Mouse (Mus musculus): Measurements from ENCODE around the gene Myh11. TPM values are rescaled to one million over a fixed set of nuclear protein-coding genes. Genes with fewer than 3 reads are reported as not detected.

Gene Myh11
- polyA plus RNA-seq, 2 experiments: 1.2 to 1.5 TPM

GRCm38 (mm10) chr16:14306451-14306850 lies 15.3 kb upstream of the Myh11 start:
- Histone ChIP-seq H3K36me3 (ENCODE audit: control insufficient read depth, insufficient read depth, low read length) (peaks cover 64% of the 10 kb centered on the region), H3K9ac (ENCODE audit: low read depth, low read length, severe bottlenecking) (no peak overlapping the region), H3K4me1 (ENCODE audit: control insufficient read depth, insufficient read depth, low read length) (no peaks in the 10 kb centered on the region), H3K4me3 (replicated peaks; ENCODE audit: low read length) (no peak overlapping the region), H3K27me3 (ENCODE audit: control insufficient read depth, insufficient read depth, low read length) (no peaks in the 10 kb centered on the region), H3K4me2 (replicated peaks; ENCODE audit: low read depth, low read length, severe bottlenecking) (no peak overlapping the region), H3K9me3 (ENCODE audit: control insufficient read depth, low read length) (no peaks in the 10 kb centered on the region), H3K27ac (replicated peaks; ENCODE audit: low read depth, low read length) (no peak overlapping the region)
- WGBS: 88% methylated on average over 1 of the region's 1 CpGs
- no peak for ATAC-seq (ENCODE audit: low FRiP score, low read depth)
- no peak for DNase-seq (ENCODE audit: low spot score)
- TF ChIP-seq POLR2A (IDR thresholded peaks at IDR 0.05; ENCODE audit: borderline replicate concordance, extremely low read depth, insufficient read depth, insufficient read length): no peak

DNA sequence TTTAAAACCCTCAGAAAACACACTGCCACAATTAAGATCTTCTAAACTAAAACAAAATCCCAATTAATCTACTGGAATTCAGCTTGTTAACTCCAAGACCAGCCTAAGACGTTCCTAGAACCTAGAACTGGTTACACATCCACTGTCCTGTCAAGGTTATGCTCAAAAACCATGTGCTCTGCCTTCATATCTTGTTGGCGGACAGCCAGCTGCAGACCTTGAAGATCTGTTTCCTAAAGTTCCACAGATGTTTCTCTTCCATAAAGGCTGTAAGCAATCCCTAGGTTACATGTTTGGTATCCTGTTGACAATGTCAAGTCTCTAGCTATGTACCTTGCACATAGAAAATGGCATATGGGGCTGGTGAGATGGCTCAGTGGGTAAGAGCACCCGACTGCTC lies 13.6 kb upstream of the Myh11 start:
- ATAC-seq (ENCODE audit: low FRiP score, low read depth) (no peak), DNase-seq (ENCODE audit: low spot score) (no peak)
- Histone ChIP-seq H3K9ac (ENCODE audit: low read depth, low read length, severe bottlenecking) (no peak overlapping the region), H3K4me3 (replicated peaks; ENCODE audit: low read length) (no peak overlapping the region), H3K4me2 (replicated peaks; ENCODE audit: low read depth, low read length, severe bottlenecking) (no peak overlapping the region), H3K27ac (replicated peaks; ENCODE audit: low read depth, low read length) (no peak overlapping the region), H3K9me3 (ENCODE audit: control insufficient read depth, low read length) (no peaks in the 10 kb centered on the region), H3K36me3 (ENCODE audit: control insufficient read depth, insufficient read depth, low read length) (peaks cover 67% of the 10 kb centered on the region), H3K27me3 (ENCODE audit: control insufficient read depth, insufficient read depth, low read length) (no peaks in the 10 kb centered on the region), H3K4me1 (ENCODE audit: control insufficient read depth, insufficient read depth, low read length) (no peaks in the 10 kb centered on the region)
- TF ChIP-seq POLR2A (IDR thresholded peaks at IDR 0.05; ENCODE audit: borderline replicate concordance, extremely low read depth, insufficient read depth, insufficient read length): no peak
- 79% methylated on average over 3 of the region's 3 CpGs for WGBS

DNA sequence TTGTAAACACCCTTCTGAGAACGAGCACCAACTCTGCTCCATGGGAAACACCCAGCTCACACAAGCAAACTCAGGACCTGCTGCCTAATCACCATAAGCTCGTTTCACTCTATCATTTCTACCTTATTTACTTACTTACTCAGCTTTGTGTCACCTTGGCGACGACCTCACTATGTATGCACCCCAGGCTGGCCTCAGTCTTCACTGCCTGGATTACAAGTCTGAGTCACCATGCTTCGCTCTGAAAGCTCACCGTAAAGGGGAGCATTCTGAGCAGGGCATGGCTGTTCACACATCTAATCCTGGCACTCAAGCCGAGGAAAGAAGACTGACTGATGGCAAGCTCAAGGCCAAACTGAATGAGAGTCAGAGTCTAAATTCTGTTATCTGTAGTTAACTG lies 12.5 kb upstream of the Myh11 start:
- Histone ChIP-seq H3K36me3 (ENCODE audit: control insufficient read depth, insufficient read depth, low read length) (peaks cover 71% of the 10 kb centered on the region), H3K27ac (replicated peaks; ENCODE audit: low read depth, low read length) (no peak overlapping the region)

DNA sequence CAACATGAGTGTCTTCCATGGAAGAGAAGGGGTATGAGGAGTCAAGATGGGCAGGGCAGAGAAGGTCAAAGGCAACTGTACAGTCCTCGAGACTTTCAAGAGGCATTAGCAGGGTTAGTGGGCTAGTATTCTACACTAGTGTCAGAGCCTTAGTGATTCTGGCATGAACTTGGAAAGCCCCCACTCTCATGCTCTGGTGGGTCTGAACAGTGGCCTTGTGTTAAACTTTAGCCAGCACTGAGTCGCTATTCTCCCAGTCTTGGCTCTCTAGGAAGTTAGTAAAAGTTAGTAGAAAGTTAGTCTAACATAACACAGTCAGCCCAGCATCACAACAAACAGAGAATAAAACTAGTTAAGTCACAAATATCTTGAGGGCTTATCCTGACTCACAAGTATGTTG lies 12.0 kb upstream of the Myh11 start:
- TF ChIP-seq POLR2A (IDR thresholded peaks at IDR 0.05; ENCODE audit: borderline replicate concordance, extremely low read depth, insufficient read depth, insufficient read length): no peak
- H3K4me1 ChIP-seq (ENCODE audit: control insufficient read depth, insufficient read depth, low read length): no peaks in the 10 kb centered on the region

More for the DNA sequence above, 12.5 kb upstream of the Myh11 start:
- no peaks in the 10 kb centered on the region for H3K9me3 ChIP-seq (ENCODE audit: control insufficient read depth, low read length)
- H3K9ac ChIP-seq (ENCODE audit: low read depth, low read length, severe bottlenecking): no peak overlapping the region
- TF ChIP-seq POLR2A (IDR thresholded peaks at IDR 0.05; ENCODE audit: borderline replicate concordance, extremely low read depth, insufficient read depth, insufficient read length): no peak
- no peak overlapping the region for H3K4me2 ChIP-seq (replicated peaks; ENCODE audit: low read depth, low read length, severe bottlenecking)
- DNase-seq (ENCODE audit: low spot score): no peak
- no peaks in the 10 kb centered on the region for H3K27me3 ChIP-seq (ENCODE audit: control insufficient read depth, insufficient read depth, low read length)
- H3K4me1 ChIP-seq (ENCODE audit: control insufficient read depth, insufficient read depth, low read length): no peaks in the 10 kb centered on the region
- no peak overlapping the region for H3K4me3 ChIP-seq (replicated peaks; ENCODE audit: low read length)
- no peak for ATAC-seq (ENCODE audit: low FRiP score, low read depth)
- WGBS: 82% methylated on average over 7 of the region's 7 CpGs

GRCm38 (mm10) chr16:14298461-14298860 lies 7.3 kb upstream of the Myh11 start:
- DNase-seq (ENCODE audit: low spot score) (no peak), ATAC-seq (ENCODE audit: low FRiP score, low read depth) (no peak)
- H3K36me3 ChIP-seq (ENCODE audit: control insufficient read depth, insufficient read depth, low read length): peaks cover 58% of the 10 kb centered on the region
- no peak for TF ChIP-seq POLR2A (IDR thresholded peaks at IDR 0.05; ENCODE audit: borderline replicate concordance, extremely low read depth, insufficient read depth, insufficient read length)
- H3K27ac ChIP-seq (replicated peaks; ENCODE audit: low read depth, low read length): no peak overlapping the region
- no peaks in the 10 kb centered on the region for H3K27me3 ChIP-seq (ENCODE audit: control insufficient read depth, insufficient read depth, low read length)
- H3K4me1 ChIP-seq (ENCODE audit: control insufficient read depth, insufficient read depth, low read length): no peaks in the 10 kb centered on the region
- 90% methylated on average over 4 of the region's 4 CpGs for WGBS
- H3K4me2 ChIP-seq (replicated peaks; ENCODE audit: low read depth, low read length, severe bottlenecking): no peak overlapping the region
- no peak overlapping the region for H3K4me3 ChIP-seq (replicated peaks; ENCODE audit: low read length)
- no peaks in the 10 kb centered on the region for H3K9me3 ChIP-seq (ENCODE audit: control insufficient read depth, low read length)
- H3K9ac ChIP-seq (ENCODE audit: low read depth, low read length, severe bottlenecking): no peak overlapping the region

More for the DNA sequence above, 12.0 kb upstream of the Myh11 start:
- H3K9ac ChIP-seq (ENCODE audit: low read depth, low read length, severe bottlenecking): no peak overlapping the region
- H3K4me3 ChIP-seq (replicated peaks; ENCODE audit: low read length): no peak overlapping the region
- peaks cover 71% of the 10 kb centered on the region for H3K36me3 ChIP-seq (ENCODE audit: control insufficient read depth, insufficient read depth, low read length)
- H3K27ac ChIP-seq (replicated peaks; ENCODE audit: low read depth, low read length): no peak overlapping the region
- H3K9me3 ChIP-seq (ENCODE audit: control insufficient read depth, low read length): no peaks in the 10 kb centered on the region
- H3K27me3 ChIP-seq (ENCODE audit: control insufficient read depth, insufficient read depth, low read length): no peaks in the 10 kb centered on the region
- no peak for DNase-seq (ENCODE audit: low spot score)
- ATAC-seq (ENCODE audit: low FRiP score, low read depth): no peak
- WGBS: 95% methylated on average over 2 of the region's 2 CpGs
- H3K4me2 ChIP-seq (replicated peaks; ENCODE audit: low read depth, low read length, severe bottlenecking): no peak overlapping the region

DNA sequence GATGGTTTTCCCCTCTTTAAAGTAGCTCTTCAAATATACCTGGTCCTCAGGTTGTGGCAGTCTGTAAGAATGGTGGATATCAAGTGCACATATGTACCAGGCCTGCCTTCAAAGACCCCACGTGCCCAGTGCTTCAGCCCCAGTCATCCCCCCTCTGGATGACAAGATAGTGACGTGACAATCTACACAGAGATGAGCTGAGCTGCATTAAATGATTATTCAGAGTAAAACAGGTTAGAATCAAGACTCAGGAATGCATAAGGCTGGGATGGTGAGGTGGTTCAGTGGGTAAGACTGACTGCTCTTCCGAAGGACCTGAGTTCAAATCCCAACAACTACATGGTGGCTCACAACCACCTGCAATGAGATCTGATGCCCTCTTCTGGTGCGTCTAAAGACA lies 6.6 kb upstream of the Myh11 start:
- Histone ChIP-seq H3K27me3 (ENCODE audit: control insufficient read depth, insufficient read depth, low read length) (no peaks in the 10 kb centered on the region), H3K9ac (ENCODE audit: low read depth, low read length, severe bottlenecking) (no peak overlapping the region), H3K36me3 (ENCODE audit: control insufficient read depth, insufficient read depth, low read length) (peaks cover 51% of the 10 kb centered on the region), H3K27ac (replicated peaks; ENCODE audit: low read depth, low read length) (no peak overlapping the region), H3K4me2 (replicated peaks; ENCODE audit: low read depth, low read length, severe bottlenecking) (no peak overlapping the region), H3K4me3 (replicated peaks; ENCODE audit: low read length) (no peak overlapping the region), H3K9me3 (ENCODE audit: control insufficient read depth, low read length) (no peaks in the 10 kb centered on the region), H3K4me1 (ENCODE audit: control insufficient read depth, insufficient read depth, low read length) (peaks cover under 1% of the 10 kb centered on the region; the same call in 1 of the 2 replicates)
- TF ChIP-seq POLR2A (IDR thresholded peaks at IDR 0.05; ENCODE audit: borderline replicate concordance, extremely low read depth, insufficient read depth, insufficient read length): no peak
- DNase-seq (ENCODE audit: low spot score): no peak
- ATAC-seq (ENCODE audit: low FRiP score, low read depth): no peak
- 93% methylated on average over 4 of the region's 4 CpGs for WGBS
